Mouse (Mus musculus) gastrocnemius, postnatal 4 days (tissue): ENCODE measurements around the gene Pnpla1. TPM values are rescaled to one million over a fixed set of nuclear protein-coding genes. Genes with fewer than 3 reads are reported as not detected.
A peak's percentile ranks its signal among the peaks of the same experiment; 100 is the strongest.
"Not testable (repeated sequence)": the region's sequence is repeated elsewhere in the genome, so short reads cannot be mapped to it uniquely, and the experiment has no call there.

Experiments
- DNase-seq, 2 experiments: peaks; one replicate each; pipeline ENCODE4 v3.0.0; 2021 to 2022; ENCODE audit warnings: low spot score in 2 of 2, mixed read lengths in 2 of 2
- total RNA-seq, 2 experiments: library from RNA; stranded (reverse); gene quantifications; 2 replicates each; pipeline ENCODE4 v1.2.3; 2021

Gene Pnpla1
- total RNA-seq, 2 experiments from 2014 or later = not detected

DNA sequence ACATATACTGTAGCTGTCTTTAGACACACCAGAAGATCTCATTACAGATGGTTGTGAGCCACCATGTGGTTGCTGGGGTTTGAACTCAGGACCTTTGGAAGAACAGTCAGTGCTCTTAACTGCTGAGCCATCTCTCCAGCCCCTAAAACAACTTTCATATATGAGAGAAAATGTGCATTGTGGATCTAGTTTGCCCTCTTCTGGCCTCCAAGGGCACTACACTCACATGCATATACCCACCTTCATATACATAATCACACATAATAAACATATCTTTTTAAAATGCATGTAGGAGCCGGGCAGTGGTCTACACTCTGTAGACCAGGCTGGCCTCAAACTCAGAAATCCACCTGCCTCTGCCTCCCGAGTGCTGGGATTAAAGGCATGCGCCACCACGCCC lies 16.3 kb upstream of the Pnpla1 start:
- not testable (repeated sequence) for DNase-seq

DNA sequence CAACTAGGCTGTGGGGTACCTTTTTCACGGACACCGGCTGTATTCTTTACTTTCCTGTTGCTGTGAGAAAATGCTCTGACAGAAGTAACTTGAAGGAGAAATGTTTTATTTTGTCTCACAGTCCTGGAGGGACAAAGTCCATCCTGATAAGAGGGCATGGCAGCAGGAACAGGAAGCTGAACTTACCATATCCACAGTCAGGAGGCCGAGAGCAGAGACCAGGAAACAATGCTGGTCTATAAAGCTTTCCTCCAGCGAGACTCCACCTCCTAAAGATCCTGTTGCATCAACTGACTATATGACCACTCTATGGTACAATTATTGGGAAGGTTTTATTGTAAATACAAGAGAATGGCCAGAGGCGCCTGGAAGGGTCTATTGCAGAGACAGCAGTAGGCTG lies 14.5 kb upstream of the Pnpla1 start:
- no peak for DNase-seq

DNA sequence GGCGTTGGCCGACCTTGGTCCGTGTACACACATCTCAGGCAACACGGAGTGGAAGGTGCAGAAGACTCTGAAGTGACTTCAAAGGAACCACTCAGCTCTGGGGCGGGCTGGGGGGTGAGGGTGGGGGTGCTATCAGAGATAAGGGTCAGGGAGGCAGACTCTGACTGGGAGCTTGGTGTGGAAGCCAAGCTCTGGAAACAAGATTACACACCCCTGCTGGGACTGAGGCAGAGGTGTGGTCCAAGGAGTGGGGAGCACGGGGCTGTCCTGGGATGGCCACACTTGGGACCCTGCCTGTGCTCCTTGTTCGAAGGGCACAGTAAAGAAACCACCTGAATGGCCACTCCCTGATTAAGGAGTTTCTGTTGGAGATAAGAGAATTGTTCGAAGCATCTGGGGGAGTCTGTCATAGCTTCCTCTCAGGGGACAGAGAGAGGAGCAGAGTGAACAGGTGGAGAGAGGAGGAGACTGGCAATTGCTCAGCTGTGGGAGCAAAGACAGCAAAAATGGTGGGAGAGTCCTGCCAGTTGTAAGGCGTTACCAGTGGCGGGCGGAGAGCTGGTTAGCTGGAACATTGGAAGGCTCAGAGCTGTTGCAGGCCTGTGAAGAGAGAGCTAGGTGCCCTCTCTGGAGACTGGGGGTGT lies 11.1 kb upstream of the Pnpla1 start:
- no peak for DNase-seq

DNA sequence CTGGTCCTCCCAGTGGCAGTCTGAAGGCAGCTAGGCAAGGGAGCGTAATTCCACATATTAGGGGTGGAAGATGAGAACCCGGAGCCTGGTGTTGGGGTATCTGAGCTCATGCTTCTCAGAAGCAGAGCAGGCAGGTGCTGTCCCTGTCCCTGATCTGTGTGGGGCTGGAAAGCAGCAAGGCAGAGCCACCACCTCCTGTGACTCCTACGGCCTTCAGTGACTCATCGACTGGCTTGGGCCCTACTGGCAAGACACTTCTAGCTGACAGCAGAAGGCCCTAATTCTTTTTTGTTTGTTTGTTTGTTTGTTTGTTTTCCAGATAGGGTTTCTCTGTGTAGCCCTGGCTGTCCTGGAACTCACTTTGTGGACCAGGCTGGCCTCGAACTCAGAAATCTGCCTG lies 7.7 kb upstream of the Pnpla1 start:
- no peak for DNase-seq

DNA sequence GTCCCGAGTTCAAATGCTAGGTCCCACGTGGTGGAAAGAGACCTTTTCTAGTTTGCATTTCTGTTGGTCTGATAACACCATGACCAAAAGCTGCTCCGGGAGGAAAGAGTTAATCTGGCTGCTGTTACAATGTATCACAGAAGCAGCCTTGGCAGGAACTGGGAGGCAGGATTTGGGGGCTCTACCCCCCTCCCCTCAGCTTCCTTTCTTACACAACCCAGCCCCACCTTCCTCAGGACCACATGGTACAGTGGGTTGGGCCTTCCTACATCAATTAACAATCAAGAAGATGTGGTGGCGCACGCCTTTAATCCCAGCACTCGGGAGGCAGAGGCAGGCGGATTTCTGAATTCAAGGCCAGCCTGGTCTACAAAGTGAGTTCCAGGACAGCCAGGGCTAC lies 3.8 kb upstream of the Pnpla1 start:
- no peak for DNase-seq

DNA sequence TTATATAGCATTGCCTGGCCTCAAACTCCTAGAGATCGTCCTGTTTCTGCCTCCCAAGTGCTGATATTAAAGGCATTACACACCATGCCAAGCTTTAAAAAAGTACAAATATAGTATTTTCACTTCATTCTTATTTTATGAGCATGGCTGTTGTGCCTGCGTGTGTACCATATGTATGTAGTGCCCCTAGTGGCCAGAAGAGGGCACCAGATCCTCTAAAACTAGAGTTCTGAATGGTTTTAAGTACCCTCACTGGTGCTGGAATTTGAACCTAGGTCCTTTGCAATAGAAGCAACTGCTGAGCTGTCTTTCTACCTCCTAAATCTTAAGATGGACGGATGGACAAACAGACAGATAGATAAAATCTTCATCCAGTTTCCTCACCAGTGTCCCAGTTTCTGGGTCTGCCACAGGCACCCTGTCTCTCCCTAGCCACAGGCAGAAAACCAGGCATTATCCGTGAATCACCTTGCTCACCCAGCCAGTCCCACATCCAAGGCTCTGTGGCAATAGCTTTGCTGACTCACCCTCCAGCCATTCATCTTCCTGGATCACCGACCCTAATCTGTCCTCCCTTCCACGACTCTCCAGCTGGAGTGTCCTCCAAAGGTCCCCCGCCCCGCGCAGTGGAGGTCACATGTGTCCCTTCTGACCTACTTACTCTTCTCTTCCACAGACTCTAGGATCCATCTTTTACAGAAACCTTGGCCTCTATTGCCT lies 2.9 kb upstream of the Pnpla1 start:
- DNase-seq = no peak

DNA sequence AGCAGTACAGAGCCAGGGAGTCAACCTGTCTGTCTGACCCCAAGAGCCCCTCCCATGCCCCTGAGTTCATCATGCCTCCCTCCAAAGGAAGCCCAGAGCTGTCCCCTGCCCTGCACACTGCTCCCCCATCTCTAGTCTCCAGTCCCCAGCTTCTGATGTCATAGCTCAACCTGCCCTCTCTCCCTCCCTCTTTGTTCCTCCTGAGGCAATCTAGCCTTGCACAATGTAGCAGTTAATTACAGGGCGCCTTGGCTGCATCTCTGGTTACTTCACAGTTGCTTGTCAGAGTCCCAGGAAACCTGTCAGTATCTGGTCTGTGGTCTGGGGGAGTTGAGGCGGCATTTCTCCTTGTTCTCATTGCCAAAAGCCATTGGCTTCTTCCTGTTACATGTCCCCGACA lies 2.2 kb upstream of the Pnpla1 start:
- no peak for DNase-seq

DNA sequence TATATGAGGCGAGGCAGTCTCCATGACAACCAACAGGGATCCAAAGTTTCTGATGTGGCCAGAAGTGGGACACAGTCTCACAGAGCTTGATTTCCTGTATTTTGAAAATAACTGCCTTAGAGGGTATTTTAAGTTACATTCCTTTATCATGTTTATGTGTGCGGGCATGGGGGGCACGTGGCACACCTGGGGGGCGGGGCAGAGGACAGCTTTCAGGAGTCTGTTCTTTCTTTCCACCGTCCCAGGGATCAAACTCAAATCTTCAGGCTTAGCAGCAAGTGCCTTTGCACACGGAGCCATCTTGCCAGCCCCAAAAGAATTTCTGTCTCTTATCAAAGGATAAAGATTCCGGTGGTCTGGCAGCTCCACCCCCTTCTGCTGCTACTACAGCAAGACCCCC lies 5.7 kb downstream of the Pnpla1 start:
- no peak for DNase-seq

DNA sequence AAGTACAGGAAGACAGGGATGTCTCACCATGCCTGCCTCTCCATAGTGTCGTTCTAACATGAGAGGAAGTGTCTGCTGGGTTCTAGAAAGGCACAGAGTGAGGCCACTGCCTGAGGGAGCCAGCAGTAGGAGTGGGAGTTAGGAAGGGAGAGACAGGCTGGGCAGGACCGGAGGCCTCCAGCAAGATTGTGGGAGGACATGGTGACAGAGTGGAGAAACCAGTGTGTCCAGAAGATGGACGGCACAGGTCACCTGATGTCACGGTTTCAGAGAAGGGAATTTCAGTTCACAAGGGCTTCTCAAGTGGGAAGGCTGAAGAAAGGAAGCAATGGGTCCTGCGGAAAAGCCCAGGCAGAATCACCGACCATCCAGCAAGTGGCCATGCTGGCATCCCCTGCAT lies 6.3 kb downstream of the Pnpla1 start:
- no peak for DNase-seq

DNA sequence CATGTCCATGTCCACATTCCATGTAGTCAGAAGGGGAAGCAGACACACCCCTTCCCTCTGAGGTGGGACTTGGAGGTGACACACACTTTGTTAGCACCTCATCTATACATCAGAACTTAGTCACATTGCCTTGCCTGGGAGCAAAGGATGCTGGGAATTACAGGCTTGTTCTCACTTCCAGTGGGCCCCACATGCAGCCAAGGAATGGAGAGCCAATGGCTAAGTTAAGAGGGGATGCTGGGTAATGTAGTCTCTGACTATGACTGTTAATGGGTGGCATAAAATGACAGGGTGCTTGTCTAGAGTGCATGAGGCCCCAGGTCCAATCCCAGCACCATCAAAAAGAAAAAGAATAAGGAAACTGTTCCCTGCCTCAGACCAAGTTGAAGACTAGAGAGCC lies 8.7 kb downstream of the Pnpla1 start:
- no peak for DNase-seq

DNA sequence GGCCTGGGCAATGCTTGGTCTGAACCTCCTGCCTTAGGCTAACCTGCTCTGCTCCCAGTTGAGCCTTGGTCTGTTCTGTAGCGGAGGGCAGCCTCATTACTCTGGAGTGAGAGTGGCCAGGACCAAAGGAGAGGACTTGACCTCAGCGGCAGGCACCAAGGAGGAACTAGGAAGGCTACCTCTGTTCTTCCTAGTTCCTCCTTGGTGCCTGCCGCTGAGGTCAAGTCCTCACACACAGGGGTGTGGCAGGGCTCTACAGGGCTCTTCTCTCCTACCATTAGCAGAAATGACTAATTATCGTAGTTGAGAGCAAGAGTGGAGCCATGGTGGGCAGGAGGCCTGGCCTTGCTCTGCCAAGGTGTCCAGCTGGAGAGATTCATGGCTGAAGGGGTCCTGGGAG lies 9.2 kb downstream of the Pnpla1 start:
- no peak for DNase-seq

DNA sequence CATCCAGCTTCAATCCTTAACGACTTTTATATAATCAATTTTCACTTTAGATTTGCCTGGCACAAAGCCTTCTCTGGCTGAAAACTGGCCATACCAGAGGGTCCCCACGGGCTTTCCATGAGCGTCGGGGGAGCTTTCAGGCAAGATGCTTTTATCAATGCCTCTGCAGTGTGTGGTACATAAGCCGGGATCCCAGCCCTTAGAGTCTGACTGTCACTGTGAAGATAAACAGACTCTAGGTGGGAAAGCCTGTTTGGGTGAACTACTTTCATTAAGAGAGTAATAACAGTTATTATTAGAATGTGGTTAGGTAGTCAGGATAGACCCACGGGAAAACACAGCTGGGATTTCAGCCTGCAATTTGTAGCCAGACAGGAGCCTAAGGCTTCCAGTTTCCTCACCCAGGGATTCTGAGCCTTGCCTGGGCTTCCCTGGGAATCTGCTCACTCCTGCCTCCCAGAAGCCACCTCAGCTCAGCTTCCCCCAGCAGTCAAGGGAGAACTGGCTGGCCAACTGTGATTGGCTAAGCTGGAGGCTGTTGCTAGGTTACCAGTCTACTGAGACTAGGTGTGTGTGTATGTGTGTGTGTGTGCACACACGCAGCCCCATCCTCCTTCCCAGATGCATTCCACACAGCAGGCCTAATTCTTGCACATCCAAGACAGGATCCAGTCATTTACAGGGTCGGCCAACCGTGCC lies 11.3 kb downstream of the Pnpla1 start:
- DNase-seq = no peak

DNA sequence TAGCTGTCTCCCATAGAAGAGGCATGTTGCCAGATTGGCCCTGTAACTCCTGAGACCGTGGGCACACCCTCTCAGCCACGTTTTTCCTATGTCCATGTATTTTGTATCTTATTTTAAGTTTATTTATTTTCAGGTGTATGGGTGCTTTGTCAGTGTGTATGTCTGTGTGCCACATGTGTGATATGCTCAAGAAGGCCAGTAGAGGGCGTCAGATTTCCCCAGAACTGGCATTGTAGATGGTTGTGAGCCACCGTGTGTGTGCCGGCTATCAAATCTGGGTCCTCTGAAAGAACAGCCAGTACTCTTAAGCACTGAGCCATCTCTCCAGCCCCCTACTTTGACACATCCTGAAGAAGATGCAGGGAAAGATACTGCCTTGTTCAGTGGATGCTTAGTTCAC lies 12.2 kb downstream of the Pnpla1 start:
- no peak for DNase-seq

DNA sequence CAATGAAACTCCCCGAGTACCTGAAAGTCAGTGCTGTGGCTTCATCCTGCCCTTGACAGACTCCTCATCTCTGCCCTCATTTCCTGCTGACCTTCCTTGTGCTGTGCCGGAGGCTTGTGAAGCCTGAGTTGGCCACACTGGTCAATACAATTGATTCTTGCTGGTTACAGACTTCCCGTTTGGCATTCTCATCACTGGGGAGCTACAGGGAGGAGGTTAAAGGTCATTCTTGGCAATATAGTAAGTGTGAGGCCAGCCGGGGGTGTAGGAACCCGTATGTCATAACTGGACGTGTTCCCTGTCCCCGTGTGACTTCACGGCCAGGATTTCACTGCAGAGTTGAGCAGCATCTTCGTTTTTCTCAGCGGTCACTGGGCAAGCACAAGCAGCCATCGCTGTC lies 13.6 kb downstream of the Pnpla1 start:
- DNase-seq = no peak

DNA sequence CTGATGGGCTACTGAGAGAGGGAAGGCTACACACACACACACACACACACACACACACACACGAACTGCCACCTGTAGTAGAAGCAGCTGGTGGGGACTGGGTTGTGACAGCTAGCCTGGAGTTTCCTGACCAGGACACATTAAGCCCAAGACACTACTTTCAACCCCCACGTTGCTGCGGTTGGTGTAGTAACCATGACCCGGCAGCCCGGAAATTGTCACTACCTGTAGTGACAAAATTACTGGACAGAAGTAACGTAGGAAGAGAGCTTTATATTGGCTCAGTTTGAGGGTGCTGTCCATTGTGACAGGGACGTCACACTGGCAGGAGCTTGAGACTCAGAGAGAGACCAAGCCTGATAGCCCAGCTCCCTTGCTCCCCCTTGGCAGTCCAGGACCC lies 14.1 kb downstream of the Pnpla1 start:
- no peak for DNase-seq

DNA sequence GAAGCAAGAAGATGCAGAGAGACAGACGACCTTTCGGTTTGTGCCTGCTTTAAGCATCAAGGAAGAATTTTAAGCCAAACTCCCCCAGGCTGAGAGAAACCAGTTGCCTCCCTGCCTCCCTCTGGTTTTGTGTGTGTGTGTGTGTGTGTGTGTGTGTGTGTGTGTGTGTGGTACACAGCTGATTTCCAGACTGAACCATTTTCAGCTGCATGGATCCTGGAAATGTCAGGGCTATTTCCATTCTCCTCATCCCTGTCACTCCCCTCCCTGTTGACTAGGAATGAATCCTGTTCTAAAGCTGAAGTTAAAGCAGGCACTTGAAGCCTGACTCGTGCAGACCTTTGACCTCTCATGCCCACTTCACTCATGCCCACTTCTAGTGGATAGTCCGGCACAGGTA lies 16.0 kb downstream of the Pnpla1 start:
- no peak for DNase-seq

DNA sequence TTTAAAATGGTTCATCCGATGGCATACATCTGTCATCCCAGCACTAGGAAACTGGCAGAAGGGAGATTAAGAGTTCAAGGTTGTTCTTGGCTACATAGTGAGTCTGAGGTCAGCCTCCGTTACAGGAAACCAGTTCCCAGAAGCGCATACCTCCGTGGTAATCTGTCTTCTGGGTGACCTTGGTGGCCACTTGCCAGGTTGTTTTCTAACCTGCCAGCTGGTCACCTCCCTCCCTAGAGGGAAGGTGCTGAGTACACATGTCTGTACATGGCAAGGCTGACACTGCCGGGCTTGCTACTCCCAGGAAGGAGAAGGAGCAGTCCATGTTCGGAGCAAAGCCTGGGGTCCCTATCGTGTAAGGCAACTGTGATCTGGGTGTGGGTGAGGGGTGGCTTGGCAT lies 16.6 kb downstream of the Pnpla1 start:
- DNase-seq = no peak

DNA sequence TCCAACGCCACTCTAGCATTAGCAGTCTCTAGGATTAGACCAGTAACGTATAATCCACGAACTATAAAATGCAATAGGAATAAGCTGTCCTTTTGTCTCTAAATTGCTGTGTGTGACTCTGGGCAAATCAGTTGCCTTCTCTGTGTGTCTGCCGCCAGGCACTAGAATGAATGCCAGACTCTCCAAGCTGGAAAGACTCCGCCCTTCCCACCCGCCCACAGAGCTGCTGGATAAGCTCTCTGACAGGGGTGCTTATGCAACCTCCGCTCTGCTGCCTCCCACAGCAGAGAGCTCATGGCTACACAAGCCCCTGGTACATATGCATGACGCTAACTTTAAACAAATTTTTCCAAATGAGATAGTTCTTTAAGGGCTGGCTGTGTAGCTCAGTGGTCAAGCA lies 17.1 kb downstream of the Pnpla1 start:
- peak in 1 of 2 experiments; percentile 32 for DNase-seq

DNA sequence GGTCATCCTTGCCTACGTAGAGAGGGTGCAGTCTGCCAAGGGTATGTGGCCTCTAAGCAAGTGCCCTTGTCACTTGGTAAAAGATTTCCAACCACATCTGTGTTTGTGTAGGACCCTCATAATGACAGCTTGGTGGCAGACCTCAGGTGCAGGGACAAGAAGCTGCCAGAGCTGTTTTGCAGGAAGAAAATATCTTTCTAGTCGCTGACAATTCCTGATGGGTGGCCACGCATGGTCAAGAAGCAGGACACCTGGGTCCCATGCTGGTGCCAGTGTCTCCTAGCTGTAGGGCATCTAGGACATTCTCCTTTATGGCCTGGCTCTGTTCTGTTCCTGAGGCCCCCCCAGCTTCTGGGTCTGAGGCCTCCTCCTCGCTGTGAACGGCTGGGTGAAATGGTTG lies 18.1 kb downstream of the Pnpla1 start:
- no peak for DNase-seq

DNA sequence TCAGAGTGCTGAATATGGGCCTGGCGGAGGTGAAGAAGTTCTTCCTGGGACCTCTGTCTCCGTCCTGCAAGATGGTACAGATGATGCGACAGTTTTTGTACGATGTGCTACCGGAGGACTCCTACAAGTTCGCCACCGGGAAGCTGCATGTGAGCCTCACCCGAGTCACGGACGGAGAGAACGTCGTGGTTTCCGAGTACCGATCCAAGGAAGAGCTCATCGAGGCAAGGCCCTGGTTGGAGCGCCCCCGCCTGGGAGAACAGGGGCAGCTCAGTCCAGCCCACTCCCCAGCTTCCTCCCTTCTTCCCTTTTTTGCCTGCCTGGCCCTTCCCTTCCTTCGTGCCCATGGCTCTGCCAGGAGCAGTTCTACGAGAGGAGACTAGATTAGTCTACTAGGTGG lies 18.6 kb downstream of the Pnpla1 start:
- DNase-seq = peak in 1 of 2 experiments; percentile 48

DNA sequence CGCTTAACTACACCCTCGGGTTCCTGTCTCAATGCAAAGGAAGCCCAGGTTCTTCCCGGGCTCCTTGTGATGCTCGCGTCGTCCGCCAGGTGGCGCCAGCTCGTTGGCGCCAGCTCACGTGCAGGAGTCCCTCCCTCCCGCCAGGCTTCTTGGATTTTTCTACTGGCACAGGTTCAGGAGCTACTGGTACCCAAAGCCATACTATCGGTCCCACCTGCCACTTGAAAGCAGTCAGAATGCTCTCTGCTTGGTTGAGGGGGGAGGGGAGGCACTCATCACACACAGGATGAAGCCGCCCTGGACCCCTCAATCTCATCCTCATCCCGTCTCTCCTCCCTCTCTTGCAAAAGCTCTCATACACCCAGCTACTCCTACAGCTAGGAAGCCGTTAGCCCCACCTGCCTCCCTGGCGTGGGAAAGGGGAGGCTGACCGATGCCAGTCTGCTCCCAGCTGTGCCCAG lies 21.8 kb downstream of the Pnpla1 start:
- peak; percentile 56 to 69 for DNase-seq

DNA sequence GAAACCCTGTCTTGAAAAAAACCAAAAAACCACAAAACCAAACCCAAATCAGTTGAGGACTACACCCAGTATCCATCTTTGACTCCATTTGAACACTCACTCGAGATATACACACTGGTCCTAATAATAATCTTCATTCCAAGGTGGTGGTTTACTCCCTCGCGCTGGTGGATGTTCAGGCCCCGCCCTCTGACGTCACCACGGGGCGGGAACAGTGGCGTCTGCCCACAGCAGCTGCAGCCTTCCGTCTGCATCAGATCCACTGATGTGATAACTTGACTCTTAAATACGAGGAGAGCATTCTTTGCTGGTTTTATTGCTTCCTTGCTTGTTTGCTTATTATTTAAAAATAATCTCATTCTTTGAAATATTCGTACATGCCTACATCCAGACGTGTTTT lies 24.1 kb downstream of the Pnpla1 start:
- DNase-seq = peak; percentile 43 to 69
